Mouse (Mus musculus): ENCODE results near the gene Lpo.
"Not testable (repeated sequence)": the region's sequence is repeated elsewhere in the genome, so short reads cannot be mapped to it uniquely, and the experiment has no call there.

Lpo gene

GRCm38 (mm10) chr11:87828239-87828900, at the start of gene Lpo:
Gene Lpo, minus strand, starts transcription at chr11:87828289.
- ATAC-seq (ENCODE audit: low TSS enrichment) = no peak; the same call in 1 of the 2 replicates

- ATAC-seq (ENCODE audit: low TSS enrichment) = no peak
Observed at GRCm38 (mm10) chr11:87875436-87875835, 47.3 kb upstream of the Lpo start, which contains the start of gene Epx. Gene Epx, minus strand, starts transcription at chr11:87875536.

- no peak for ATAC-seq (ENCODE audit: low TSS enrichment)
Observed at GRCm38 (mm10) chr11:87871766-87872165, 43.7 kb upstream of the Lpo start.

- no peak for ATAC-seq (ENCODE audit: low TSS enrichment)
Observed at GRCm38 (mm10) chr11:87870096-87870495, 42.0 kb upstream of the Lpo start.

GRCm38 (mm10) chr11:87866891-87867290, 38.8 kb upstream of the Lpo start:
- not testable (repeated sequence) for ATAC-seq (ENCODE audit: low TSS enrichment)

- ATAC-seq (ENCODE audit: low TSS enrichment) = no peak
Observed at GRCm38 (mm10) chr11:87862805-87863204, 34.7 kb upstream of the Lpo start.

- ATAC-seq (ENCODE audit: low TSS enrichment) = no peak
Observed at GRCm38 (mm10) chr11:87860426-87860825, 32.3 kb upstream of the Lpo start.

- no peak for ATAC-seq (ENCODE audit: low TSS enrichment)
Observed at GRCm38 (mm10) chr11:87859273-87859672, 31.2 kb upstream of the Lpo start.

- ATAC-seq (ENCODE audit: low TSS enrichment) = no peak
Observed at GRCm38 (mm10) chr11:87854550-87854949, 26.5 kb upstream of the Lpo start.

- ATAC-seq (ENCODE audit: low TSS enrichment) = peak; percentile 69
Observed at GRCm38 (mm10) chr11:87853597-87853954, 25.5 kb upstream of the Lpo start.

GRCm38 (mm10) chr11:87852690-87853596, 24.9 kb upstream of the Lpo start, which contains the start of gene Mks1:
Gene Mks1, plus strand, starts transcription at chr11:87853215.
- ATAC-seq (ENCODE audit: low TSS enrichment) = peak; percentile 99

GRCm38 (mm10) chr11:87847884-87848283, 19.8 kb upstream of the Lpo start:
- ATAC-seq (ENCODE audit: low TSS enrichment) = no peak

GRCm38 (mm10) chr11:87846968-87847600, 19.0 kb upstream of the Lpo start:
- ATAC-seq (ENCODE audit: low TSS enrichment) = no peak

- ATAC-seq (ENCODE audit: low TSS enrichment) = no peak
Observed at GRCm38 (mm10) chr11:87841436-87841835, 13.3 kb upstream of the Lpo start.

- no peak for ATAC-seq (ENCODE audit: low TSS enrichment)
Observed at GRCm38 (mm10) chr11:87840676-87841075, 12.6 kb upstream of the Lpo start.

- ATAC-seq (ENCODE audit: low TSS enrichment) = no peak
Observed at GRCm38 (mm10) chr11:87821502-87821901, 6.6 kb downstream of the Lpo start.

- no peak for ATAC-seq (ENCODE audit: low TSS enrichment)
Observed at GRCm38 (mm10) chr11:87817443-87817773, 10.7 kb downstream of the Lpo start.

GRCm38 (mm10) chr11:87816707-87817442, 11.2 kb downstream of the Lpo start:
- ATAC-seq (ENCODE audit: low TSS enrichment) = peak; percentile 79

- no peak for ATAC-seq (ENCODE audit: low TSS enrichment)
Observed at GRCm38 (mm10) chr11:87814831-87815230, 13.3 kb downstream of the Lpo start.

GRCm38 (mm10) chr11:87811396-87811795, 16.7 kb downstream of the Lpo start:
- no peak for ATAC-seq (ENCODE audit: low TSS enrichment)

- no peak for ATAC-seq (ENCODE audit: low TSS enrichment)
Observed at GRCm38 (mm10) chr11:87808236-87808635, 19.9 kb downstream of the Lpo start.

GRCm38 (mm10) chr11:87807433-87807832, 20.7 kb downstream of the Lpo start:
- no peak for ATAC-seq (ENCODE audit: low TSS enrichment)

All from frontal cortex, adult (tissue).